Mouse (Mus musculus) embryonic facial prominence, embryonic 15.5 days (tissue): ENCODE data around the gene Poc5. TPM values are rescaled to one million over a fixed set of nuclear protein-coding genes. Genes with fewer than 3 reads are reported as not detected.
A peak's percentile ranks its signal among the peaks of the same experiment; 100 is the strongest.

Experiments
- ATAC-seq: fragments of 200-750 bp; cut with Nextera tagmentation; 2 replicates; pipeline ENCODE4 v1.8.0; 2017; ENCODE audit warnings: low read depth, moderate TSS enrichment; ENCODE audit not compliant: insufficient number of reproducible peaks, low FRiP score, low TSS enrichment
- H3K27ac ChIP-seq: fragments of 300-500 bp; sonication (generic); replicated peaks from 2 replicates; pipeline ENCODE4 v1.5.1; 2015; ENCODE audit warnings: mild to moderate bottlenecking, inconsistent platforms
- H3K27me3 ChIP-seq: fragments of 300-500 bp; sonication (generic); 2 replicates; pipeline ENCODE4 v1.6.1; 2015; ENCODE audit warnings: inconsistent platforms
- H3K36me3 ChIP-seq: fragments of 300-500 bp; sonication (generic); 2 replicates; pipeline ENCODE4 v1.6.1; 2015; ENCODE audit warnings: mild to moderate bottlenecking, inconsistent platforms
- H3K4me1 ChIP-seq: fragments of 300-500 bp; sonication (generic); 2 replicates; pipeline ENCODE4 v1.6.1; 2015; ENCODE audit warnings: inconsistent platforms
- H3K4me2 ChIP-seq: fragments of 300-500 bp; sonication (generic); replicated peaks from 2 replicates; pipeline ENCODE4 v1.6.1; 2015; ENCODE audit warnings: mild to moderate bottlenecking, inconsistent platforms
- H3K4me3 ChIP-seq: fragments of 300-500 bp; sonication (generic); replicated peaks from 2 replicates; pipeline ENCODE4 v1.5.1; 2015; ENCODE audit warnings: mild to moderate bottlenecking, inconsistent platforms
- H3K9ac ChIP-seq: fragments of 300-500 bp; sonication (generic); 2 replicates; pipeline ENCODE4 v1.6.1; 2015; ENCODE audit warnings: inconsistent platforms
- H3K9me3 ChIP-seq: fragments of 300-500 bp; sonication (generic); replicated peaks from 2 replicates; pipeline ENCODE4 v1.6.1; 2016; ENCODE audit warnings: inconsistent platforms
- WGBS: fragments of 180-500 bp; shearing (Covaris S2); methylation state at CpG from one replicate; pipeline ENCODE4 v1.1.7; 2015; 5-methylcytosine and 5-hydroxymethylcytosine counted together
- polyA plus RNA-seq: library from polyadenylated mRNA; unstranded; fragments of >200 nt; fragmentation: Nextera tagmentation; extraction: Ambion mirVana; gene quantifications from 2 replicates; pipeline ENCODE4 v1.2.1, GENCODE M21; 2015

Gene Poc5
- polyA plus RNA-seq, 1 experiment from 2014 or later, result 20.6 TPM

DNA sequence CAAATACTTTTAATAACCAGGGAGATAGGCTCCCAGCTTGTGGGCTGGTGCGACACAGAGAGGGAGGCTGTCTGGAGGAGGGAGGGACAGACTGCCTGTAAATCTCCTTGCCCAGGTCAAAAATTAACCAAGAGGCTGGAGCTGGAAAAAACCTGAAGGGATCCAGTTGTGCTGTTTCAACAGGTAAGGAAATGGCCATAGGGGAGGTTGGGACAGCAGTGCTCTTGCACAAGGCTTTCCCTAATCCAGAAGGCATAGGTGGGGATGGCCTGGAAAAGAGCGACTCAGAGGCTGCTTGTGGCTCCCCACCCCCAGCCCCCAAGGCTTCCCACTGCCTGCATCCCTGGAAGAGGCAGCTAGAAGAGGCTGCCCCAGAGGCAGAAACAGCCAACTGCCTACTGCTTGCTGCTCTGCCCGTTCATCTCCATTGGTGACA, 44.3 kb downstream of the Poc5 start:
- ATAC-seq, result no peak
- Histone ChIP-seq H3K36me3 (no peaks in the 10 kb centered on the region), H3K4me1 (peaks cover 18% of the 10 kb centered on the region; the same call in 1 of the 2 replicates), H3K4me2 (no peak overlapping the region), H3K9me3 (no peaks in the 10 kb centered on the region), H3K27me3 (no peaks in the 10 kb centered on the region), H3K27ac (no peak overlapping the region), H3K4me3 (no peak overlapping the region), H3K9ac (no peak overlapping the region)
- 50% methylated on average over 3 of the region's 3 CpGs for WGBS

GRCm38 (mm10) chr13:96433041-96433440, 44.9 kb downstream of the Poc5 start:
- 82% methylated on average over 6 of the region's 6 CpGs for WGBS
- Histone ChIP-seq H3K9me3 (no peaks in the 10 kb centered on the region), H3K27me3 (no peaks in the 10 kb centered on the region), H3K4me3 (no peak overlapping the region), H3K9ac (no peak overlapping the region), H3K27ac (no peak overlapping the region), H3K36me3 (no peaks in the 10 kb centered on the region), H3K4me2 (no peak overlapping the region), H3K4me1 (peaks cover 18% of the 10 kb centered on the region; the same call in 1 of the 2 replicates)
- no peak for ATAC-seq

DNA sequence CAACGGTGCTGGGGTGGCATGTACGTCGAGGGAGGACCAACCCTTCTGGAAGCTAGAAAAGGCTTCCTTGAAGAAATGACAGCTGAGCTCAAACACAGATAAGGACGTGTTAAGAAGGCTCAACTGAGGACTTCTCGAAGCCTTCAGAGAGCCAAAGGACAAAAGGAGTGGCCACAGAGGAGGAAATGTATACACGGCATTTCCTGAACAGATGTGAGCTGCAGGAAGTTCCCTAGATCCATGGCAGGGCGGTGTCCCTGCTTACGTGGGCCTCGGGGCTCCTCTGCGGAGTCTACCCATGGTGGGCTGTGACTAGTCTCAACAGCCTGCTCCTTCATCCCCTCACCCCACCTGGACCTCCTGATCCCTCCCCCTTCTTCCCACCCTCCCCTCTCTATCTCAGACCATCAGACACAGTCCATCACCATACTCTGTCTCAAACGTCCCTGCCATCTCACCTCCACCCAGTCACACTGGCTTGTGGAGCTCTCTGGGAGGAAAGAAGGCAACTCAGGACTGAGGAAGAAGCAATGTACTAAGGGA, 45.6 kb downstream of the Poc5 start:
- ATAC-seq, result no peak
- H3K36me3 ChIP-seq, result no peaks in the 10 kb centered on the region
- H3K9me3 ChIP-seq, result no peaks in the 10 kb centered on the region
- H3K9ac ChIP-seq, result no peak overlapping the region
- no peaks in the 10 kb centered on the region for H3K27me3 ChIP-seq
- 64% methylated on average over 11 of the region's 11 CpGs for WGBS
- H3K4me2 ChIP-seq, result no peak overlapping the region
- H3K4me1 ChIP-seq, result peaks cover 18% of the 10 kb centered on the region; the same call in 1 of the 2 replicates
- no peak overlapping the region for H3K4me3 ChIP-seq
- H3K27ac ChIP-seq, result no peak overlapping the region

GRCm38 (mm10) chr13:96434899-96435331, 46.8 kb downstream of the Poc5 start:
- Histone ChIP-seq H3K4me3 (no peak overlapping the region), H3K36me3 (no peaks in the 10 kb centered on the region), H3K27ac (0 out of 2 replicates have a peak overlapping the region, but pooled peaks have one; percentile 35), H3K9me3 (no peaks in the 10 kb centered on the region), H3K4me1 (peaks cover 18% of the 10 kb centered on the region; the same call in 1 of the 2 replicates), H3K27me3 (no peaks in the 10 kb centered on the region), H3K9ac (no peak overlapping the region), H3K4me2 (no peak overlapping the region)
- 32% methylated on average over 5 of the region's 5 CpGs for WGBS
- ATAC-seq, result peak; percentile 45; the same call in 1 of the 2 replicates

DNA sequence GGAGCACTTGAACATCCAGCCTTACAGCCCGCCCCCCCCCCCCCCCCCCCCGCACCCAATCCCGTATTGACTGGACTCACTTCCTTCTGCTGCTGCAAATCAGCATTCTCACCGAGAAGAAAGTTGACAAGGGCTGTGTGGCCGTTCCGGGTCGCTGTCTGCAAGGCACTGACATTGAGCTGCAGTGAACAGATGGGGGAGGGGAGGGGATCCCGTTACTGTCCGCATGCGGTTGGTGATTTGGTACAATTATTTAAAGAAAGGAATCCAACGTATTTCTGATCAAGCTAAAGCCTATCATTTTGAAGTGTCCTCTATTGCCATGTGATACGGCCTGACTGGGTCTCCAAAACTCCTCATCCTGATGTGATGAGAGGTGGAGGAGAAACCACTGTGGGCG, 47.7 kb downstream of the Poc5 start:
- Histone ChIP-seq H3K9me3 (no peaks in the 10 kb centered on the region), H3K27ac (peak overlapping the region; percentile 17; the same call in 1 of the 2 replicates), H3K4me2 (peak overlapping the region; percentile 4; the same call in 1 of the 2 replicates), H3K27me3 (no peaks in the 10 kb centered on the region), H3K9ac (no peak overlapping the region), H3K4me3 (no peak overlapping the region), H3K36me3 (no peaks in the 10 kb centered on the region), H3K4me1 (peaks cover 18% of the 10 kb centered on the region; the same call in 1 of the 2 replicates)
- ATAC-seq, result no peak
- 22% methylated on average over 12 of the region's 13 CpGs for WGBS

DNA sequence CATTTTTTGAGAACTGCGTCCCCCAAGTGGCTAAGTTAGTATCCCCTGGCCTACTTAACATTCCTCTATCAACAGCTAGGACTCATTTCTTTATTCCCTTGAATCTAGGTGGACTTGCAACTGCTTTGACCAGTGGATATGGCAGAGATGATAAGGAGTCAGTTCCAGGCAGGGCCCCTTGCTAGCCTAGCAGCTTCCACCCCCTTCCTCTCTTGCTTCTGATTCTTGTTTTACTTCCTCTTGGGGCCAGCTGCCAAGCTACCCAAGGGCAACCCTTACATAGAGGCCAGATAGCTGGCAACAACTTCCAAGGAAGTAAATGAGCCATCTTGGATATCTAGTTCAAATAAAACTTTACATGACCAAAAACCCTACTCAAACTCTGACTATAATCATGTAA, 48.8 kb downstream of the Poc5 start:
- no peak overlapping the region for H3K27ac ChIP-seq
- 91% methylated on average over 1 of the region's 1 CpGs for WGBS
- no peak for ATAC-seq
- H3K4me1 ChIP-seq, result peaks cover 18% of the 10 kb centered on the region; the same call in 1 of the 2 replicates
- H3K36me3 ChIP-seq, result no peaks in the 10 kb centered on the region
- H3K9ac ChIP-seq, result no peak overlapping the region
- H3K9me3 ChIP-seq, result no peaks in the 10 kb centered on the region
- H3K27me3 ChIP-seq, result no peaks in the 10 kb centered on the region
- no peak overlapping the region for H3K4me3 ChIP-seq
- H3K4me2 ChIP-seq, result no peak overlapping the region

- 90% methylated on average over 4 of the region's 4 CpGs for WGBS
- H3K9ac ChIP-seq, result no peak overlapping the region
- no peaks in the 10 kb centered on the region for H3K36me3 ChIP-seq
- no peak overlapping the region for H3K4me2 ChIP-seq
- no peaks in the 10 kb centered on the region for H3K27me3 ChIP-seq
- H3K4me3 ChIP-seq, result no peak overlapping the region
- ATAC-seq, result no peak
- H3K27ac ChIP-seq, result no peak overlapping the region
- H3K9me3 ChIP-seq, result no peaks in the 10 kb centered on the region
- peaks cover 6% of the 10 kb centered on the region; the same call in 1 of the 2 replicates for H3K4me1 ChIP-seq
These were observed 52.3 kb downstream of the Poc5 start for GRCm38 (mm10) chr13:96440436-96440835.

- no peak overlapping the region for H3K27ac ChIP-seq
- H3K4me2 ChIP-seq, result no peak overlapping the region
- no peaks in the 10 kb centered on the region for H3K9me3 ChIP-seq
- H3K36me3 ChIP-seq, result no peaks in the 10 kb centered on the region
- no peaks in the 10 kb centered on the region for H3K27me3 ChIP-seq
- ATAC-seq, result no peak
- no peaks in the 10 kb centered on the region for H3K4me1 ChIP-seq
- no peak overlapping the region for H3K9ac ChIP-seq
- H3K4me3 ChIP-seq, result no peak overlapping the region
- 74% methylated on average over 11 of the region's 11 CpGs for WGBS
These were observed 62.2 kb downstream of the Poc5 start for GRCm38 (mm10) chr13:96450205-96450856.

DNA sequence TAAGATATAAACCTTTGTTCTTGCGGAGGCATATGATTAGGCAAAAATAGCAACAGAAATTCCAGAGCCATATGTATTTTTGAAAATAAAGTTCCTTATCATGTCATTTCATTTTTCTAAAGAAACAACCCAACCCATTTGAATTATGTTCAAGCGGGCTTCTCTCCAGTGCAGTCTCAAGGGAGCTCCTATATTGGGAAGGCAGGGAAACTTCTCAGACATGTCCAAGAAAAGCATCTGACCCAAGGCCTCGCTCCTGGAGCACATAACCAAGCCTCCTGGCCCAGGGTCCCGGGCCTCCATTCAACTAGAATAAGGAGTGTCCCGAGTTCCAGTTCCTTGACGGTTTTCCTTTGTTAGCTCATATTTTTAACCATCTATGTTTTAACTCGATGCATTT, 62.8 kb downstream of the Poc5 start:
- Histone ChIP-seq H3K9ac (no peak overlapping the region), H3K27ac (no peak overlapping the region), H3K36me3 (no peaks in the 10 kb centered on the region), H3K4me3 (no peak overlapping the region), H3K4me2 (no peak overlapping the region), H3K4me1 (no peaks in the 10 kb centered on the region), H3K9me3 (no peaks in the 10 kb centered on the region), H3K27me3 (no peaks in the 10 kb centered on the region)
- no peak for ATAC-seq
- WGBS, result 80% methylated on average over 7 of the region's 7 CpGs

DNA sequence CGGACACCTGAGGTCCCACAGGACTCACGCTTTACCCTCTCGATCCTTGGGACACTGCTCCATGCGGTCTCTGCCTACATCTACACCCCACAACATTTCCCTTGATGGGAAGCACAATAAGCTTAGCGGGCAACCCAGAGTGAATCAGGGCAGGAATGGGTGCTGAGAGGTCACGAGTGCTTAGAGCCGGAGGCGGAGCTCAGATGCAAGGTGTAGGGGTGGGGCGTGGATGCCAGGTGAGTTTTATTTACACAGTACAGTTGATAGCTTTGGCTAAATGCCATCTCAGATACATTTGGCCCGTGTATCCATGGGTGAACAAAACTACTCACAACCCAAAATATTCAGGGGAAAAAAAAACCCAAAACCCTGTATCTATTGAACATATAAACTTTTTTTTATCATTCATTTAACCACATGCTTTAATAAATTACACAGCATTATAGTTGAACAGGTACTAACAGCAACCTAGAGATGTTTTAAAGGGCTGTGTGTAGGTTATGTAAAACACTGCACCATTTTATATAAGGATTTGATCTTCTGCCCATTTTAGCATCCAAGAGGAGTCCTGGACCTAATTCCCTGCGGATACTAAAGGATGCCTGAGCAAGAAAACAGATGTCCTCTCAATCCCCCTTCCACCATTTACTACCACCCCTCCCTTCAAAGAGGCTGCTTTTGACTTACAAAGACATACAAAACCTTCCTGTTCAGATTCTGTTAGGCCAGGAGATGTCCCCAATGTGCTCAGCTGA, 63.5 kb downstream of the Poc5 start:
- no peak overlapping the region for H3K27ac ChIP-seq
- no peak overlapping the region for H3K9ac ChIP-seq
- H3K9me3 ChIP-seq, result no peaks in the 10 kb centered on the region
- H3K4me1 ChIP-seq, result no peaks in the 10 kb centered on the region
- 82% methylated on average over 11 of the region's 11 CpGs for WGBS
- H3K27me3 ChIP-seq, result no peaks in the 10 kb centered on the region
- ATAC-seq, result no peak
- H3K4me3 ChIP-seq, result no peak overlapping the region
- H3K36me3 ChIP-seq, result no peaks in the 10 kb centered on the region
- H3K4me2 ChIP-seq, result no peak overlapping the region

- ATAC-seq, result no peak
- no peak overlapping the region for H3K9ac ChIP-seq
These were observed 64.5 kb downstream of the Poc5 start for GRCm38 (mm10) chr13:96452621-96453020.

More at GRCm38 (mm10) chr13:96452621-96453020, 64.5 kb downstream of the Poc5 start:
- H3K36me3 ChIP-seq, result no peaks in the 10 kb centered on the region
- no peak overlapping the region for H3K4me2 ChIP-seq
- H3K9me3 ChIP-seq, result no peaks in the 10 kb centered on the region
- H3K4me3 ChIP-seq, result no peak overlapping the region
- no peaks in the 10 kb centered on the region for H3K27me3 ChIP-seq
- H3K4me1 ChIP-seq, result 0 out of 2 replicates have a peak, but pooled peaks cover under 1% of the 10 kb centered on the region
- H3K27ac ChIP-seq, result no peak overlapping the region
- WGBS, result 92% methylated on average over 3 of the region's 3 CpGs
